Mouse (Mus musculus) heart, adult 2 months (tissue): Measurements from ENCODE around the gene Flt4. TPM values are rescaled to one million over a fixed set of nuclear protein-coding genes. Genes with fewer than 3 reads are reported as not detected.

Experiments used
- DNase-seq, 2 experiments: peaks; one replicate each; pipeline ENCODE4 v3.0.0; 2021
- H3K27ac ChIP-seq: fragments of 200-600 bp; 2 replicates; pipeline ENCODE4 v1.8.1; 2022
- H3K27me3 ChIP-seq: fragments of 200-500 bp; 2 replicates; pipeline ENCODE4 v1.6.1; 2012; ENCODE audit warnings: mild to moderate bottlenecking, low read length, inconsistent platforms, mixed read lengths; ENCODE audit not compliant: control insufficient read depth, insufficient read depth
- H3K36me3 ChIP-seq: fragments of 200-500 bp; 2 replicates; pipeline ENCODE4 v1.6.1; 2012; ENCODE audit warnings: low read length, inconsistent platforms; ENCODE audit not compliant: control insufficient read depth, insufficient read depth
- H3K4me1 ChIP-seq: fragments of 200-500 bp; 2 replicates; pipeline ENCODE4 v1.6.1; 2011; ENCODE audit warnings: low read length; ENCODE audit not compliant: control insufficient read depth, insufficient read depth
- H3K4me3 ChIP-seq: fragments of 200-600 bp; 2 replicates; pipeline ENCODE4 v1.8.1; 2022
- H3K79me2 ChIP-seq: fragments of 200-500 bp; replicated peaks from 2 replicates; pipeline ENCODE4 v1.6.1; 2012; ENCODE audit warnings: mild to moderate bottlenecking, inconsistent platforms, low read length, moderate library complexity, mixed read lengths; ENCODE audit not compliant: control insufficient read depth, insufficient read depth
- H3K9ac ChIP-seq: fragments of 200-500 bp; 2 replicates; pipeline ENCODE4 v1.6.1; 2012; ENCODE audit warnings: low read depth, mild to moderate bottlenecking, control low read depth, inconsistent platforms, low read length, mixed read lengths
- CTCF ChIP-seq: fragments of 200-600 bp; IDR thresholded peaks from 2 replicates; pipeline ENCODE4 v1.8.1; 2022; ENCODE audit warnings: antibody characterized with exemption, mild to moderate bottlenecking, moderate library complexity
- EP300 ChIP-seq: fragments of 200-500 bp; IDR thresholded peaks from 2 replicates; pipeline ENCODE4 v1.6.1; 2011; ENCODE audit warnings: low read depth, low read length, control low read depth; ENCODE audit not compliant: insufficient read depth
- POLR2A ChIP-seq: fragments of 200-500 bp; IDR thresholded peaks from 2 replicates; pipeline ENCODE4 v1.6.1; 2011; ENCODE audit warnings: mild to moderate bottlenecking, low read depth, low read length, control low read depth; ENCODE audit not compliant: insufficient read depth
- WGBS: fragments of 180-500 bp; shearing (Covaris S2); methylation state at CpG from one replicate; pipeline ENCODE4 v1.1.7; 2018; 5-methylcytosine and 5-hydroxymethylcytosine counted together
- intact Hi-C: fragments of 180-260 bp; cut with DNase I; formaldehyde crosslinking; loops from one replicate; pipeline ENCODE4 v1.15.1; 2025
- polyA plus RNA-seq: library from polyadenylated mRNA; depleted of rRNA; stranded (reverse); fragments of >200 nt; gene quantifications from 2 replicates; pipeline ENCODE4 v1.2.3, GENCODE M21; 2012; rRNA removed
- total RNA-seq, 2 experiments: library from RNA; stranded (reverse); gene quantifications; 2 replicates each; pipeline ENCODE4 v1.2.3; 2021

Gene Flt4
- total and polyA plus RNA-seq, 3 experiments, result 9.3 to 12.2 (median 11.8) TPM

DNA sequence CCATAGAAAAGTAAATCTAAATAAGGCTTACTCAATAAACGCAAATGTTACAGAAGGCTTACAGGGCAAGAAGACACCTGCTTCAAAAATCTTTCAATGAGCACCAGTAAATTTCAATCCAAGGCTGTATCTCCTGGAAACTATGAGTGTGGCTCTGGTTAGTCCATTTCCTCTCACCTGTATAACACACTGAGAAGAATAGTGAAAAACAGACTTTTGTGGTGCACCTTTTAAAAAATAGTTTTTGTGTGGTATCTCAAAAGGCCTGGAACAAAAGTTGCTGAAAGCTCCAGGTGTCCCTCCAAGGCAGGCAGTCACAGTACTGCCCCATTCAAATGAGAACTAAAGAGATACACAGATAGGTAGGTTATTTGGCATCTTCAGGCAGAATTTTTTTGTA, 90.0 kb downstream of the Flt4 start:
- peaks cover 4% of the 10 kb centered on the region for H3K4me1 ChIP-seq
- peaks cover 21% of the 10 kb centered on the region for H3K36me3 ChIP-seq

DNA sequence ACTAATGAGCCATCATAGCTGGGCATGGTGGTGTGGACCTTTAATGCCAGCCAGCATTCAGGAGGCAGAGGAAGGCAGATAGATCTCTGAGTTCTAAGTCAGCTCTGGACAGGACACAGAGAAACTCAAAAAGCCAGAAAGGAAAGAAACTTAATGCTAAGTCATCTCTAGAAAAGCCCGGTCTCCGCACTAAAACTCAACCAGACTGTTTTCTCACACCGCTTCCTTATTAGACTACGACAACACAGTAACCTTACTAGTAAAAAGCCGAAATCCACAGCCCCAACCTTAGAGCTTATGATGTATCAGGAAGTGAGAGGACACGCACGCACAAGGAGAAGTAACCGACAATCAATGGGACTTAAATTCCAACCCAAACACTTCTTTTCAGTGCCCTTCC, 93.0 kb downstream of the Flt4 start:
- H3K9ac ChIP-seq, result no peak overlapping the region
- no peak overlapping the region for H3K27ac ChIP-seq
- intact Hi-C loops, result no loop called here
- no peak for TF ChIP-seq POLR2A
- no peak for TF ChIP-seq EP300
- TF ChIP-seq CTCF, result no peak
- H3K4me3 ChIP-seq, result no peak overlapping the region
- no peaks in the 10 kb centered on the region for H3K27me3 ChIP-seq
- DNase-seq, result no peak
- H3K4me1 ChIP-seq, result no peaks in the 10 kb centered on the region; the same call in 1 of the 2 replicates
- 96% methylated on average over 8 of the region's 8 CpGs for WGBS
- H3K36me3 ChIP-seq, result peaks cover 21% of the 10 kb centered on the region
- H3K79me2 ChIP-seq, result peaks cover 2% of the 10 kb centered on the region; the same call in 1 of the 2 replicates

More for the DNA sequence above, 90.0 kb downstream of the Flt4 start:
- intact Hi-C loops, result no loop called here
- Histone ChIP-seq H3K27me3 (no peaks in the 10 kb centered on the region), H3K79me2 (peaks cover 3% of the 10 kb centered on the region; the same call in 1 of the 2 replicates), H3K9ac (no peak overlapping the region), H3K4me3 (no peak overlapping the region), H3K27ac (no peak overlapping the region)
- 98% methylated on average over 1 of the region's 1 CpGs for WGBS
- TF ChIP-seq CTCF, result no peak
- no peak for TF ChIP-seq POLR2A
- TF ChIP-seq EP300, result no peak
- DNase-seq, result no peak

Other genes starting within 250 kb of the Flt4 start
- gene Olfr1389, start 186.2 kb upstream of the Flt4 start, total RNA-seq, result not detected
- not detected in 2 replicates for gene Olfr1389, start 186.2 kb upstream of the Flt4 start, polyA plus RNA-seq
- gene Olfr1388, start 172.6 kb upstream of the Flt4 start, total RNA-seq, result not detected
- 0.06 TPM in 1 of 2 replicates, not detected in the other for gene Olfr1388, start 172.6 kb upstream of the Flt4 start, polyA plus RNA-seq
- under 1 TPM in 1 of 2 experiments, not detected in 1; 0.07 TPM for gene Olfr1387, start 153.9 kb upstream of the Flt4 start, total RNA-seq
- not detected in 2 replicates for gene Olfr1387, start 153.9 kb upstream of the Flt4 start, polyA plus RNA-seq
- gene Olfr1386, start 144.2 kb upstream of the Flt4 start, total RNA-seq, result under 1 TPM in 1 of 2 experiments, not detected in 1; 0.09 TPM
- gene Olfr1386, start 144.2 kb upstream of the Flt4 start, polyA plus RNA-seq, result not detected in 2 replicates
- gene Olfr1385, start 120.2 kb upstream of the Flt4 start, total RNA-seq, result not detected
- gene Olfr1385, start 120.2 kb upstream of the Flt4 start, polyA plus RNA-seq, result not detected in 2 replicates
- gene Olfr1384, start 102.5 kb upstream of the Flt4 start, total RNA-seq, result not detected
- not detected in 2 replicates for gene Olfr1384, start 102.5 kb upstream of the Flt4 start, polyA plus RNA-seq
- under 1 TPM; 0.31 to 0.32 TPM for gene Olfr1383, start 89.6 kb upstream of the Flt4 start, total RNA-seq
- not detected in 2 replicates for gene Olfr1383, start 89.6 kb upstream of the Flt4 start, polyA plus RNA-seq
- gene Olfr1382, start 81.0 kb upstream of the Flt4 start, total RNA-seq, result not detected
- not detected in 2 replicates for gene Olfr1382, start 81.0 kb upstream of the Flt4 start, polyA plus RNA-seq
- gene Olfr1381, start 65.8 kb upstream of the Flt4 start, total RNA-seq, result not detected
- gene Olfr1381, start 65.8 kb upstream of the Flt4 start, polyA plus RNA-seq, result not detected in 2 replicates
- not detected for gene Olfr1380, start 52.4 kb upstream of the Flt4 start, total RNA-seq
- not detected in 2 replicates for gene Olfr1380, start 52.4 kb upstream of the Flt4 start, polyA plus RNA-seq
- gene Scgb3a1, start 54.3 kb downstream of the Flt4 start, total RNA-seq, result under 1 TPM; 0.52 to 0.86 TPM
- 1.6 and 709 TPM in 2 replicates for gene Scgb3a1, start 54.3 kb downstream of the Flt4 start, polyA plus RNA-seq
- 10 to 100 TPM; 19.3 to 23.4 TPM for gene Cnot6, start 103.5 kb downstream of the Flt4 start, total RNA-seq
- gene Cnot6, start 103.5 kb downstream of the Flt4 start, polyA plus RNA-seq, result 6.3 and 12.7 TPM in 2 replicates
- 10 to 100 TPM; 11.8 to 13.8 TPM for gene Gfpt2, start 184.9 kb downstream of the Flt4 start, total RNA-seq
- 14.0 and 26.9 TPM in 2 replicates for gene Gfpt2, start 184.9 kb downstream of the Flt4 start, polyA plus RNA-seq
- 10 to 100 TPM; 39.3 to 40.8 TPM for gene Mapk9, start 237.5 kb downstream of the Flt4 start, total RNA-seq
- gene Mapk9, start 237.5 kb downstream of the Flt4 start, polyA plus RNA-seq, result 17.3 and 32.5 TPM in 2 replicates